Mouse (Mus musculus) layer of hippocampus, postnatal 14 days (tissue): ENCODE measurements at regions not wholly inside any gene's neighbourhood (a gene's known extent, or its start where the extent isn't known, plus 50 kb on each side); places are given as distances from the start of the nearest gene placed in this dataset.

Source experiments
- DNase-seq, 2 experiments: peaks; one replicate each; pipeline ENCODE4 v3.0.0; 2021 to 2022; ENCODE audit warnings: low spot score in 2 of 2, mixed read lengths in 1 of 2

GRCm38 (mm10) chr13:14898495-14898894, 268.5 kb downstream of the AW209491 start:
- no peak for DNase-seq

DNA sequence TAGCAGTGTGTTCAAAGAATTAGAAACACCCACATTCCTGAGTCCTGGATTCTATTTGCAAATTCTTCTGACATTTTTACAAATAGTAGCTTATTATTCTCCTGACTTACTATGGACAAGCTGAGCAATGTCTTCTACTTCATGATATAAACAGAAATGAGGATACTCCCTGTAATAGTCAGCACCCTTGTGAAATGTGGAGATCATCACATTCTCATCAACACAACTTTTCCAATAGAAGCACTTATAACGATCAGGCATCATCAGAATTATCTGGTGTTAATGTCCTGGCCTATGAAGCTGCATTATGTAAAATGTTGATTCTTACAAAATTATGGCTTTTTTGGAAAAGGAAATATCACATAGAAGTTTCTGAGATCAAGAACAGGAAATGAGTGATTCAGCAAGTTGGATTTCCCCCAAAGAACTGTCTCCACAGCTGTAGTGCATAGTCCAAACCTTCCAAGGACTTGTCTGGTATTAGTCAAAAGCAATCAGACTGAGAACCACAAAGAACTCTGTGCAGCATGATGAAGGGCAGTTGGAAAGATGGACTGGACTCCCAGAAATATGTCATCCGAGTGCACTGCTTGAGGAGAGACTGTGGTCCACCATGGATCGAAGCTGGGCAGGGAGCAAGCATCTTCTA, 300.3 kb downstream of the AW209491 start:
- no peak for DNase-seq

- peak in 1 of 2 experiments; percentile 2 for DNase-seq
These were observed 336.3 kb downstream of the AW209491 start for GRCm38 (mm10) chr13:14966187-14966726.

DNA sequence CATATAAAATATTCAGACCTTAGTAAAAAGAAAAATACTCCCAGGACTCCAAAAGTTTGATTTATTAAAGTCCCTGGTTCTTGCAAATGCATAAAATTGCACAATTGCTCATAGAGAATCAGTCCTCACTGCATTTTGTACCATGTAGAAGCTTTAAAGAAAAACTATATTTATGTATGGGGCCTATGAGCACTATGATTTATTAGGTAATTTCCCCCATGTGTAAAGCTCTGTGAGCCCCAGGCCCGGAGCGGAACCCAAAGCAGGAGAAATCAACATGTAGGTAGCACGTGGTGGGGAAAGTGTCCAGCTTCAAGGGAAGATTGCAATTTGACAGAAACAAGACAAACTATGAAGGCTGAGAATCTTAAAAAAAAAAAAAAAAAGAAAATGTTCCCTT, 372.7 kb downstream of the AW209491 start:
- DNase-seq, result no peak

DNA sequence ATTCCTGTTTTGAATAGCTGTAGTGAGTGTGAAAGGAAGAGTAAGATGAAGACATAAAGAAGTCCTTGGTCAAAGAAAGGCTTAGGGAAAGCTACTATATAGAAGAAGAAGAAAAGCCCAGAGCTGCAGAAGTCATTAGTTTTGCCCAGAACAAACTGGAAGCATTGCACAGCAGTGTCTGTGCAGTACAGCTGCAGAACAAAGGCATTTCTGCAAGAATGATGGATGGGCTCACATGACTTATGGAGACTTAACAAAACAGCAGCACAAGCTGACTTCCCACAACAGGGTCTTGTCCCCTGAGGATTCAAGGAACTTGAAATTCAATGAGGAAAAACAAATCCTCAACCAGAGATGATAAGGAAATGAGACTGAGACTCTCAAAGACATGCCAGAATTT, 381.7 kb downstream of the AW209491 start:
- no peak for DNase-seq

DNA sequence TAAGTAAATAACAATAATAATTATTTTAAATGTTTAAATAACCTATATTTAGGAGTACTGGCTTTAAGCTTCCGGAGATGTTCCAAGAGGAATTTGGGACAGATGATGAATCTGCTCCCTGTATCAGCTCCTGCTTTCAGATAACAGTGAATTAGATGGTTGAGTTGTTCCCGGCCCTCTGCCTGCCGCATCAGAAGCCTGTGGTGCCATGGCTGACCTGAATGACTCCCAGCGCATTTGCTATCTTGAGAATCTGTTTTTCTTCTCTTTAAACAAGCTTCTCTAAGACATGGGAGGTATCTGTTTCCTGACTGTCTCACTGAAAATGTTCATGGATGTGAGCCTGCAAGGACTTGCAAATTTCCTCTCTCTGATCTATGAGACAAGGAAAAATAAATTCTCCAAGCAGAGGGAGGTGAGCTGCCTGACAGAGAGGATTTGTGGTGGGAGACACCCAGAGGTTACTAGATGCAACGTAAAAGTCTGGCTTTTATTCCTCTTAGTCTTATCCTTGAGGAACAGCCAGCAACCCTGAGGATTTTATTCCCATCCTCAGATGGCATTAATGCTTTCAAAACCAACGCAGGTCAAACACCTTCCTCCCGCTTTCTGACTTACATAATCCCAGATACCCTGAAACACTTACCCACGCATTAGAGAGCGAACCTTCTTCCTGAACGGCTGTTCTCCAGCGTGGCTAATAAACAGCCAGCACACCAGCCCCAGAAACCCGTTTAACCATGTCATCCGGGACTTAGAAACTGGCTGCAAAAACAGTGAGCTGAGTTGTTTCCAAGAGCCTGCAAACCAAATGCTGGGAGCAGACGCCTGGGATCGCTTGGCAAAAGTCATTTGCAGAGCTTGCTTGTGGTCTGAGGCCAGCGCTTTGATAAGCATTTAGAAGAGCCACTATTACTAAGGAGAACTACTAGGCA, 389.1 kb downstream of the AW209491 start:
- peak; percentile 16 to 53 for DNase-seq

DNA sequence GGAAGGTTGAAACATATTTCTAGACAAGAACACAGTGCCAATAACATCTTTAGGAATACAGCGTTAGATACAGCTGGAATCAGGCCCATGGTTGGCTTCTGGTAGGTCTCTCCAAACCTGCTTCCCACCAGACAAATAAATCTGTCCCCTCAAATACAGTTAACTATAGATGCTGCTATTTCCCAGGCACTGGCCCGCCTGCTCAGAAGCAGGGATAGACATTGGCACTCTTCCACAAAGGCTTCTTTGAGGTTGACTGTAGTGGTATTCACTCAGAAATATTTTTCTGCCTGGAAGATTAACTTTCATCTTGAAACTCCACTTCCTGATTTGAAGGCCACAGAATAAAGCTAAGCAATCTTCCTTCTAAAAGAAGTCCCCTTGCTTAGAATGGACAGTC, 396.6 kb downstream of the AW209491 start:
- DNase-seq, result no peak

GRCm38 (mm10) chr13:15052667-15053375, 410.2 kb upstream of the Gli3 start:
- DNase-seq, result peak in 1 of 2 experiments; percentile 9

- no peak for DNase-seq
These were observed 408.3 kb upstream of the Gli3 start for GRCm38 (mm10) chr13:15054705-15055104.

DNA sequence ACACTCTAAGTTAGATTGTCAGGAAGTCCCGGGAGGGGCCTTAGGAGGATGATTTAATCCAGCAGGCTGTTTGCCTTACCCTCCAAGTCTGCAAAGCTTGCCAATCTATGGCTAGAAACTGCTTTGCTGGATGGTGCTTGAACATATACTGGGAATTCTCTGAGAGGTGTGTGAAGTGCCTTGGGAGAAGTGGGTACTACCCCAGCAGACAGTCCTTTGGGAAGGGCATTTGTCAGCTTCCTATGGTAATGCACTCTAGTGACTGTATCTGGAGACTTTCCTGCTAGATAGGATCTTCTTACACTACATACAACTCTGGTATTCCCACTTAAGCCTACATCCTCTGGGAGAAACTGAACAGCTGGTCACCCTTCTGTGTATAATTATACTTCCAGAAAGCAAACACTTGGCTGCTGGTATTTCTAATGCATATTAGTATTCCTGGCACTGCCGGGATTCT, 384.4 kb upstream of the Gli3 start:
- DNase-seq, result peak in 1 of 2 experiments; percentile 23

GRCm38 (mm10) chr13:15079148-15079547, 383.9 kb upstream of the Gli3 start:
- DNase-seq, result no peak

GRCm38 (mm10) chr13:15082255-15082932, 380.6 kb upstream of the Gli3 start:
- DNase-seq, result no peak

- DNase-seq, result no peak
These were observed 368.2 kb upstream of the Gli3 start for GRCm38 (mm10) chr13:15094836-15095235.

DNA sequence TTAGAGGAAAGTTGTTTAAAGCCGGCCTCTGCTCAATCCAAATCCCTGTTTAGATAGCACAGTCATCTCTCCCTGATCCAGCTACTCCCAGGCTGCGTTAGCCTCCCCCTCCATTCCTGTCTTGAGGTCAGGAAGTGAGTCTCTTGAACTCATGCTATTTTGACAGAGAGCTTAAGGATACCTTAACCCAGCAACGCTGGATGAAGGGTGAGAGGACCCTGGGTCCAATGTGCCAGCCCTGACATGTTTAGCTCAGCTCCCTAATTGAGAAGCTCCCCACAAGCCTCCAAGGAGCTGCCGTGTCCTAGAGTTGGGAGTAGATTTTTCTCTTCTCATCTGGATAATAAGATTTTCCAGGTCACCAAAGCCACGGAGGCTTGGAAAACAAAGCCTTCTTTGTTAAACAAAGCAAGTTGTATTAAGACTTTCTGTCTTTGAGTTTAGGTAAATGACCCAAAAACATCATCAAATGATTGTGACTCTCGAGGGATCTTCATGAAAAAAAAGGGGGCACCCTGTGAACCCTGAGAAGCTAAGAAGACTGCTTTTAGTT, 355.2 kb upstream of the Gli3 start:
- no peak for DNase-seq

DNA sequence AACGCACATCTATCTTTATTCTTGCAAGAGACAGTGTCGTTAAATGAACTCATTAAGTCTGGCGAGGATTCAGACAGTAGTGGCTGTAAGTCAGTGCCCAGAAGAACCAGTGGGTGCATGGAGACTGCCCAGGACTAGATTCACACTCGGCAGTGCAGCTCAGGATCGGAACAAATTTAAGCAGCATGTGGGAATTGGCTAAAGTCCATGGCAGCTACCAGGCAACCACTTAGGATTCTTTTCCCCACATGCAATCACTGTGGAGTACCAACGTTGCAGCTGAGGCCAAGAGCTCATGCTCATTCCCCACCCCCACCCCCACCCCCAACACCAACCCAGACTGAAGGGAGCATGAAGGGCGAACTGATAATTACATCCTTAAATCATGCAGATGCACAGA, 349.7 kb upstream of the Gli3 start:
- peak; percentile 9 to 29 for DNase-seq

GRCm38 (mm10) chr13:15130249-15130648, 332.8 kb upstream of the Gli3 start:
- peak in 1 of 2 experiments; percentile 9 for DNase-seq

GRCm38 (mm10) chr13:15146167-15146566, 316.9 kb upstream of the Gli3 start:
- no peak for DNase-seq

DNA sequence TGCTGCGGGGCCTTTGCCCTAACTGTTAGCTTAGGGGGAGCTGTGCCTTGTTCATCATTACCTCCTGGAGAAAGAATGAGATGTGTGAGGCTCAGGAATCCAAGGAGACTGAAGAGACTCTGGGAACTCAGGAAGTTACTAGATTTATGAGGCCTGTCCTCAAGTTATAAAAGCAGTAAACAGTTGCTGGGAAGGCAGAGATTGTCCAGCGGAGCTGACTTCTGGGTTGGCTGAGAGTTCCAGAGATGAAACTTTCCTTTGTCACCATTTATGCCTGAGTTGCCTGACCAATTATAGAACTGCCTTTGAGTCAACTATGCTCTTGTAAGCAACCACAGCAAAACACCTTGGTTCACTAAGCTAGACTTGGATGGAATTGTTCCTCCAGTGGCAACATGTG, 282.1 kb upstream of the Gli3 start:
- DNase-seq, result no peak

DNA sequence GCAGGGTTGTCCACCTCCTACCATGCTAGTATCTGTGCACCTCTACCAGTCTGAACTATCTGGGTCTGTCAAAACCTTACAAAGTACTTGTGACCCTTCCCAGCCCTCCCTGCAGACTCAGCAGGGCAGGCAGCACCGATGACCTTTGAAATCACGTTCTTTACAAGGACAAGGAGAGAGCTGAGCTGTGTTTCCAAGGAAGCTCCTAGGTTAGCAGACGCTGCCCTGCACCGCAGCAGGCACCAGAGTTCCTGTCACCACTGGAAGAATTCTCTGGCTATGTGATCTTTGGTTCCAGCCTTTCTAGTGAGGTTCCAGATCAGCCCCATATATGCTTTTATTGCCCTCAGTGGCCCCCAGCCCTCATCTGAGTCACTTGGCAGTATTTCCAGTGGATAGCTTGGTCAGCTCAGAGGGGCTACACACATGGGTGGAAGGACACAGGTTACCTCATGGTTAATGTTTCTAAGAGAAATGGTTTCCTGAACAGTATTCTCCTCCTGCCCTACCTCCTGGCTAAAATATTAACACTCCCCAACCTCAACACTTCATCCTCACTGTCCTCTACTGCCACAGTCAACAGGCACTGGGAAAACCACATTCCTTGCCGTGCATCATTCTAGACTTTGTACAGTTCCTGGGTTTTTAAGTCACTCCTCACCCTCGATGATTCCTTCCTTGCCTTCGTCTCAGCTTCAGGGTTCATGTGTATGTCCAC, 251.2 kb upstream of the Gli3 start:
- DNase-seq, result no peak

GRCm38 (mm10) chr13:15212353-15212850, 250.6 kb upstream of the Gli3 start:
- peak in 1 of 2 experiments; percentile 17 for DNase-seq
